Mouse (Mus musculus): ENCODE measurements around the gene Olfr1385.
"Not testable (repeated sequence)": the region's sequence is repeated elsewhere in the genome, so short reads cannot be mapped to it uniquely, and the experiment has no call there.

DNA sequence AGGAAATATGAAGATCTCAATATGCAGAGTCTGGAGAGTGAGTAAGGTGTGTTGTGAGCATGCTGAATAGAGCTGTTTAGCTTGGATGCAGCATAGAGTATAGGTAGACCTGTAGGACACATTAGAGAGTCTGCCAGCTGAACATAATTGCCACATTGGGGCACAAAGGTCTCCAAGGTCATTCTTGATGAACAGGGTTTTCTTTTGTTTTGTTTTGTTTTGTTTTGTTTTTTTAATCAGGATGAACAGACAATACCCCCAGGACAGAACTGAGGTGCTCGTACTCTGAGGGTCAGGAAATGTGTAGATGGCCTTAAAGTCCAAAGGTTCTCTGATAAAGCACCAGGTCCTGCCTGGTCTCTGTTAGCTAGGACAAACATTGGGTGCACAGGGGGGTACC is at the start of gene Olfr1385:
- not testable (repeated sequence) for TF ChIP-seq CTCF, EP300 (IDR thresholded peaks at IDR 0.05; ENCODE audit: low read depth)
